Mouse (Mus musculus) ES-Bruce4 (cell line): ENCODE measurements at regions not wholly inside any gene's neighbourhood (a gene's known extent, or its start where the extent isn't known, plus 50 kb on each side); places are given as distances from the start of the nearest gene placed in this dataset.

Experiments used
- CTCF ChIP-seq: IDR thresholded peaks from one replicate; pipeline ENCODE4 v1.8.1; 2011; ENCODE audit warnings: low read depth, low read length
- EP300 ChIP-seq: IDR thresholded peaks from 2 replicates; pipeline ENCODE4 v1.6.1; 2011; ENCODE audit warnings: low read depth, low read length; ENCODE audit not compliant: insufficient read depth
- POLR2A ChIP-seq: IDR thresholded peaks from one replicate; pipeline ENCODE4 v1.8.1; 2011; ENCODE audit warnings: low read length; ENCODE audit not compliant: insufficient read depth

GRCm38 (mm10) chr8:89523336-89523735 is 479.4 kb upstream of the Sall1 start:
- TF ChIP-seq CTCF (no peak), EP300 (no peak), POLR2A (no peak)
